Mouse (Mus musculus): ENCODE data around the gene Myo1g. TPM values are rescaled to one million over a fixed set of nuclear protein-coding genes. Genes with fewer than 3 reads are reported as not detected.

Myo1g gene
- polyA plus RNA-seq, 1 experiment, result 12.6 TPM

Other genes with a start within 250 kb of the Myo1g start
- 83.0 and 98.1 TPM in 2 replicates for gene Tmed4, start 246.1 kb downstream of the Myo1g start, polyA plus RNA-seq (2012; rRNA removed)
- 94.0 and 133 TPM in 2 replicates for gene Ogdh, start 229.3 kb downstream of the Myo1g start, polyA plus RNA-seq (2012; rRNA removed)
- gene Zmiz2, start 131.9 kb downstream of the Myo1g start, polyA plus RNA-seq (2012; rRNA removed), result 12.4 and 33.6 TPM in 2 replicates
- 1,961 and 2,442 TPM in 2 replicates for gene Ppia, start 105.5 kb downstream of the Myo1g start, polyA plus RNA-seq (2012; rRNA removed)
- 97.0 and 110 TPM in 2 replicates for gene H2afv, start 76.5 kb downstream of the Myo1g start, polyA plus RNA-seq (2012; rRNA removed)
- gene Purb, start 45.0 kb downstream of the Myo1g start, polyA plus RNA-seq (2012; rRNA removed), result 22.3 and 29.5 TPM in 2 replicates
- 66.1 and 77.6 TPM in 2 replicates for gene Ccm2, start 25.9 kb upstream of the Myo1g start, polyA plus RNA-seq (2012; rRNA removed)
- 19.1 and 24.0 TPM in 2 replicates for gene Nacad, start 85.1 kb upstream of the Myo1g start, polyA plus RNA-seq (2012; rRNA removed)
- gene Tbrg4, start 105.1 kb upstream of the Myo1g start, polyA plus RNA-seq (2012; rRNA removed), result 41.5 and 50.3 TPM in 2 replicates
- not detected in 2 replicates for gene Wap, start 117.7 kb upstream of the Myo1g start, polyA plus RNA-seq (2012; rRNA removed)
- 2.3 and 2.5 TPM in 2 replicates for gene Ramp3, start 137.6 kb upstream of the Myo1g start, polyA plus RNA-seq (2012; rRNA removed)